Mouse (Mus musculus): ENCODE data around the gene Atmin.

Atmin gene

GRCm38 (mm10) chr8:116951369-116951768 is 8.2 kb downstream of the Atmin start:
- DNase-seq (ENCODE audit: low spot score in 2 of 2), result no peak

- DNase-seq (ENCODE audit: low spot score in 2 of 2), result no peak
Observed at GRCm38 (mm10) chr8:116951778-116952177, 8.6 kb downstream of the Atmin start.

GRCm38 (mm10) chr8:116952428-116952827 is 9.2 kb downstream of the Atmin start:
- DNase-seq (ENCODE audit: low spot score in 2 of 2), result peak in 1 of 2 experiments; percentile 38

- no peak for DNase-seq (ENCODE audit: low spot score in 2 of 2)
Observed at GRCm38 (mm10) chr8:116954415-116954814, 11.2 kb downstream of the Atmin start.

GRCm38 (mm10) chr8:116969531-116969930 is 26.3 kb downstream of the Atmin start:
- no peak for DNase-seq (ENCODE audit: low spot score in 2 of 2)

- no peak for DNase-seq (ENCODE audit: low spot score in 2 of 2)
Observed at GRCm38 (mm10) chr8:116975066-116975465, 31.9 kb downstream of the Atmin start.

- DNase-seq (ENCODE audit: low spot score in 2 of 2), result no peak
Observed at GRCm38 (mm10) chr8:116975606-116976005, 32.4 kb downstream of the Atmin start.

- no peak for DNase-seq (ENCODE audit: low spot score in 2 of 2)
Observed at GRCm38 (mm10) chr8:116978052-116978451, 34.9 kb downstream of the Atmin start.

GRCm38 (mm10) chr8:116978631-116979256 is 35.6 kb downstream of the Atmin start, which contains the start of gene 1700030J22Rik:
Gene 1700030J22Rik (minus strand): TSS chr8:116978959.
- DNase-seq (ENCODE audit: low spot score in 2 of 2), result peak; percentile 97 to 98

GRCm38 (mm10) chr8:116980117-116980516 is 36.9 kb downstream of the Atmin start:
- DNase-seq (ENCODE audit: low spot score in 2 of 2), result peak; percentile 47 to 63

- no peak for DNase-seq (ENCODE audit: low spot score in 2 of 2)
Observed at GRCm38 (mm10) chr8:116989842-116990241, 46.6 kb downstream of the Atmin start.

- no peak for DNase-seq (ENCODE audit: low spot score in 2 of 2)
Observed at GRCm38 (mm10) chr8:116991241-116991640, 48.0 kb downstream of the Atmin start.

GRCm38 (mm10) chr8:116992176-116992971 is 49.2 kb downstream of the Atmin start:
- no peak for DNase-seq (ENCODE audit: low spot score in 2 of 2)

- DNase-seq (ENCODE audit: low spot score in 2 of 2), result peak; percentile 98 to 99
Observed at GRCm38 (mm10) chr8:116993095-116993867, 50.1 kb downstream of the Atmin start, which contains the start of gene Gcsh. Gene Gcsh (minus strand): TSS chr8:116993537.

- DNase-seq (ENCODE audit: low spot score in 2 of 2), result no peak
Observed at GRCm38 (mm10) chr8:116994016-116994716, 51.0 kb downstream of the Atmin start.
